Mouse (Mus musculus): Measurements from ENCODE around the gene Tulp4.

The Tulp4 gene

GRCm38 (mm10) chr17:6123776-6124175 lies 17.5 kb downstream of the Tulp4 start:
- ATAC-seq (ENCODE audit: low TSS enrichment) = peak; percentile 84

DNA sequence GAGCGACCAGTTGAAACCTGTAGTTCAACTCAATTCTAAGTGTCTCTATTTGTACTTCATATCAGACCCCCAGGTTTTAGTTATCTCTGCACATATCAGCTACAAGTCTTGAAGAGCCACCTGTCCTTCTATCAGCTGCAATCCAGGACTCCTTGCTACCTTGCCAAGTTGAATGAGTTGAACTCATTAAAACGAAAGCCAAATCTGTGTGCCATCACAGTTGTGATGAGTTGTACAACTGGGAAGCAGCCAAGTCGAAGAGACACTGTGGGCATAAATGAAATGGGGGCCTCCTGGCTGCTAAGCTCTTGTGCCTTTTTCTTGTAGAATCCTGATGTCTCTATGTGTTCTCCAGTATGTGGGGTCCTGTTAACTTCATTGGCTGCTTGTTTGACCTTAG lies 19.2 kb downstream of the Tulp4 start:
- no peak for ATAC-seq (ENCODE audit: low TSS enrichment)

DNA sequence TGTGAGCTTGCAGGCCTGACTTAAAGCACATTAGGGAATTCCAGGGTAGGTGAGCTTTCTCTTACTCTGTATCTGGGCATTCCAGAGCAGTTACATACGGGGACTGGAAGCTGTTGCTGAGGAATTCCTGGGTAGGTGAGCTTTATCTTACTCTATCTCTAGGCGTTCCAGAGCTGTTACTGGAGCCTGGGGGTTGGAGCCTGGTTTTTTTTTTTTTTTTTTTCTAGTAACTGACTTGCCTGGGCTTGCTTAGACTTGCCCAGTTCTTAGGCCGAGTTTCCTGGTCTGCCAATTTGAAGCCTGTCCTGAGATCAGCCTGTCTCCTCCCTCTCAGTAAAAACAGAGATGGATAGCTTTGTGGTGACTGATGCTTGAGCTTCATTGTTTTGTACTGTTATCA lies 21.8 kb downstream of the Tulp4 start:
- ATAC-seq (ENCODE audit: low TSS enrichment) = no peak

- 0 out of 2 replicates have a peak, but pooled peaks have one; percentile 38 for ATAC-seq (ENCODE audit: low TSS enrichment)
Measured at GRCm38 (mm10) chr17:6129361-6129760, 23.1 kb downstream of the Tulp4 start.

DNA sequence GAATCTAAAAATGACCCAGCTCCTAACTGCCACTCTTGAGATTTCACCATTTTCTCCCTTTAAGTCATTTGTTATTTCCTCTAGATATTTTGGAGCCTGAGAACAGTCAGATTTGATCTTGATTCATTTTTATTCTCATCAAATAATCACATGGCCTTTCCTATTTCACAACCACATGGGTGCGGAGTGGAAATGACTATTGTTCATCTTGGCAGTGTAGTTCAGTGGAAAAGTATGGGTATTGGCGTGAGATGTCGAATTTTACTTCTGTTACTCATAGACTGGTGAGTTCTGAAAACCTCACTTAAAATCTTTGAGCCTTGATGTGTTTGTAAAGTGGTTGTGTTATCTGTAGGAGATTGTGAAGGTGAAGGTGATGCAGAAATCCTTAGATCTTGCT lies 24.8 kb downstream of the Tulp4 start:
- no peak for ATAC-seq (ENCODE audit: low TSS enrichment)

DNA sequence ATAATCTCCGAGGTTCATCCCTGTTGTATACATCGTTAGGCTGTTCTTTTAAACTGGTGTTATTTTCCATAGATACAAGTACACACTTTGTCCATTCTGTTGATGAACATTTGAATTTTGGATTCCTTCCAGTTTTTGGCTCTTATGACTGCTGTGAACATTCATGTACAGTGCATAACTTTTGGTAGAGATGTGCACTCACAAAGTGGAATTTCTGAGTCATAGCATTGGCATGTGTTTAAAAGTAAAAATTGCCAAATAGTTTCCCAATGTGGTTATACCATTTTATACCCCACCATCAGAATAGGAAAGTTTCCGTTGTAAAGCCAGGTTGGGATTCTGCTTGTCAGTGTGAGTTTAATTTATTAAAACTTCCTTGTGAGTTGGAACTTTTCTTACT lies 34.6 kb downstream of the Tulp4 start:
- no peak for ATAC-seq (ENCODE audit: low TSS enrichment)

- no peak for ATAC-seq (ENCODE audit: low TSS enrichment)
Measured at GRCm38 (mm10) chr17:6141344-6141743, 35.1 kb downstream of the Tulp4 start.

- no peak for ATAC-seq (ENCODE audit: low TSS enrichment)
Measured at GRCm38 (mm10) chr17:6145244-6145643, 39.0 kb downstream of the Tulp4 start.

GRCm38 (mm10) chr17:6152941-6153340 lies 46.7 kb downstream of the Tulp4 start:
- ATAC-seq (ENCODE audit: low TSS enrichment) = no peak

- ATAC-seq (ENCODE audit: low TSS enrichment) = no peak
Measured at GRCm38 (mm10) chr17:6153581-6153980, 47.3 kb downstream of the Tulp4 start.

DNA sequence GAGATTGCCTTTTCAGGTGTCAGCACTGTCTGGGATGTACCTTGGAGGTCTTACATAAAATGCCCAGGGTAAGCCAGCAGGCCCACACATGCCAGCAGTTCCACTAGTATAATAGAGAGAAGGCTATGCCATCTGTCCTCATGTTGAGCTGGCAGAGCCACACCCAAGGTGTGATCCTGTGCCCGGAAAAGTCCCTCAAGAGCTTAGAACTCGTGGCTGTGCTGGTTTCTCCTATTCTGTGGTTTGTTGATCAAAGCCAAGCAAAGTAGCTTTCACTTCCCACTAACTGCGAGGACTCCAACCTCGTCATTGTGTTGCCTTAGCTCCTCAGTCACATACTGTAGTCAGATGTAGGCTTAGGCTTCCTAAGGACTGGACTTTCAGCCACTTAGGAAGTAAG lies 48.1 kb downstream of the Tulp4 start:
- no peak for ATAC-seq (ENCODE audit: low TSS enrichment)

- no peak for ATAC-seq (ENCODE audit: low TSS enrichment)
Measured at GRCm38 (mm10) chr17:6160495-6160894, 54.3 kb downstream of the Tulp4 start.

DNA sequence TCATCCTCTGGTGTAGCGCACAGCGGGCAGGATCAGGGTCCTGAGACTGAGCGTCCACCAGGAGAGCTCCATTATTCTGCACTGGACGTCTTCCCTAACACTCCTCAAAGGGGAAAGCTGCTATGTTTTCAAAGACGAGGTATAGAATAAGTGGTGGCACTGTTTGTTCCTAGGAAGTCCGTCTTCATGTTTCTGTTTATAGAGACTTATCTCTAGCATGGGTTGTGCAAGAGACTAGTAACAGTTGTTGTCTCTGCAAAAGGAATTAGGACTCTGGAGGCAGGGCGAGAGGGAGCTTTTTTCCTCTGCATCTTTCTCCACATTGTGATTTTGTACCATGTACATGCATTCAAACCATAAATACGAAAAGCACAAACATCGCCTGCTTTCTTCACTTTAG lies 55.7 kb downstream of the Tulp4 start:
- no peak for ATAC-seq (ENCODE audit: low TSS enrichment)

DNA sequence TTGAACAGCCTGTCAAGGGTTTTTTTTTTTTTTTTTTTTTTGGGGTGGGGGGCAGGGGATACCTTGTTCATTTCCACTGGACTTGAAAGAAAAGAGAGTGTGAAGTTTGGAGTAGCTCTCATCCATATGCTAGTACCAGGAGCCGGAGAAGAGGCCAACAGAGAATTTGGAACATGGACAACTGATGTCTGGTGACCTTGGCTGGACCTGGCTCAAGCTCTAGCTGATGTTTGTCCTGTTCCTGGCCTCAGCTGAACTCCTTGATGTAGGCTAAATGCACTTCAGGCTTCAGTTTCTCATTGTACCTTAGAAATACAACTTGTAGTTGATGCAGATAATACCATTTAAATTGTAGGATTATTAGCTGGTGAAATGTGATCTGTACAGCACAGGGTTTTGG lies 56.5 kb downstream of the Tulp4 start:
- ATAC-seq (ENCODE audit: low TSS enrichment) = no peak

DNA sequence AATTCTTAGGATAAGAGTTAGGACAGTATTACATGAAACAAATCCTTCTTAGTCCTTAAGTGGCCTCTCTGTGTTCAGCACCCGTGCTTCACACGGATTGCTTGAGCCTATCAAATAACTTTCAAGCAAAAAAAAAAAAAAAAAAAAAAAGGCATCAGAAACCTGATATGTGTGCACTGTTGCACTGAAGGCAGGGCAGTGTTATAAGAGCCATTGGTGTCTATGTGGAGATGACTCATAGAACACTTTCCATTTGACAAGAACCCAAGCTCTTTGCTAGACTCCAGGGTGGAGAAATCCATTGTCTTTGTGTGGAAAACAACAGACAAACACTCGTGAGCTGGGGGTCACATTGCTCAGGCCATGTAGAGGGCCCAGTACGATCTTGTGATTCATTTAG lies 58.7 kb downstream of the Tulp4 start:
- ATAC-seq (ENCODE audit: low TSS enrichment) = no peak

- ATAC-seq (ENCODE audit: low TSS enrichment) = no peak
Measured at GRCm38 (mm10) chr17:6172440-6172839, 66.2 kb downstream of the Tulp4 start.

- ATAC-seq (ENCODE audit: low TSS enrichment) = peak; percentile 89
Measured at GRCm38 (mm10) chr17:6172926-6173690, 66.9 kb downstream of the Tulp4 start.

DNA sequence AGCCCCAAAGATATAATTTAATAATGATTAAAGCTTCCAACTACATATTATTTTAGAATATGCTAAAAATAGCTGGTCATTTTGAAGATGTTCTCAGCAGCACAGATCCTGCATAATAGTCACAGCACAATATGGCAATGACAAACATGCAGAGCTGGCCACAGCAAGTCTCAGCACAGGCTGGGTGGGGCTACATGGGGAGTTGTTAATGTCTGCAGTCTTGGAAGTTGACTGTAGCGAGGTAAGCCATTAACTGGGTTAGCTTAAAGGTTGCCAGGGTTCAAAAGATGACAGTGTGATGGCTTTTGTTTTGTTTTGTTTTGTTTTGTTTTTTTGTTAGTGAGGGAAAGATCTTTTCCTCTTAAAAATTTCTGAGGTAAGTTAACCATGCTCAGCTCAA lies 68.3 kb downstream of the Tulp4 start:
- no peak for ATAC-seq (ENCODE audit: low TSS enrichment)

DNA sequence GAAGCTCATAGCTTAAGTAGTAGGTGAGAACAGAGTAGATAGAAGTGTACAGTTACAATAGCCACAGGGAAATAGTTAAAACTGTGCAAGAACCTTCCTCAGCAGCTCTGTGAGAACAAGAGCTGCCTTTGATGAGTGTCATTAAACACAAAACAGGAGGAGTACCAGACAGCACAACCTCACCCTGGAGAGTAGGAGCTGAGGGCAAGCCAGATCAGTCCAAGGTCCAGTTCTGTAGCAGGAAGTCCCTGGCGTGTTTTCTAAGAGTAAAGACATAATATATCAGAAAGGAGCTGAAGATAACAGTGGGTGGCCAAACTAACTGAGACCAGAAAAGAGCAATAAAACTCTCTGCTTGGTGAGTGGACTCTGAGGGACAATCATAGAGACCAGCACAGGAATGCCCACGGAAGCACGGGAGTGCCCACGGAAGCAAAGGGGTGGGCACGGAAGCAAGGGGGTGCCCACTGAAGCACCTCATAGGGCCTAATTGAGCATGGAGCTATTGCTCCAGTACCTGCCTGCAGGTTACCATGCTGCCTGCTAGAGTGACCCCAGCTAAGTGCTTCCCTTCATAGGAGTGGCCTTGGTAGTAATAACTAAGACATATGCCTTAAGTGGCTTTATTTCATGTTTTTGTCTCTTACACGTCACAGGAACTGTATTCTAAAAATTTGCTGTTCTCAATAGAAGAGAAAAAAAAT lies 72.5 kb downstream of the Tulp4 start:
- no peak for ATAC-seq (ENCODE audit: low TSS enrichment)

DNA sequence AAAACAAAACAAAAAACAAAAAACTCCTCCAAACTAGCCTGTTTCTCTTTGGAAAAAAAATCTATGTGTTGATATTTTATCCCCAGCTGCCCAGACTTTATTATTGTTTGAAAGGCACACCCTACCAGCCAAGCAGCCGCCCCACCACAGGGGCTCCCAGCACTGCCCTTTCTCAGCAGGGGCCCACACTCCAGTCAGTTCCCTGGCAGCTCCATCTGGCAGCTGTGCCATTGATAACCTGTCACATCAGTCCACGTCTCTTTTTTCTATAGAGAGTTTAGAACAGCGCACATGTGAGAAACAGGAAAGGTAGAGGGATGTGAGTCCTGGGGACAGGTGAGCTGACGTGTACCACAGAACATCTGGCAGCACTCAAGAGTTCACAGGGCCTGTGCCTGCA lies 73.2 kb downstream of the Tulp4 start:
- no peak for ATAC-seq (ENCODE audit: low TSS enrichment)

- ATAC-seq (ENCODE audit: low TSS enrichment) = peak; percentile 57; the same call in 1 of the 2 replicates
Measured at GRCm38 (mm10) chr17:6180421-6180820, 74.2 kb downstream of the Tulp4 start.

- ATAC-seq (ENCODE audit: low TSS enrichment) = no peak
Measured at GRCm38 (mm10) chr17:6182715-6183114, 76.5 kb downstream of the Tulp4 start.

- ATAC-seq (ENCODE audit: low TSS enrichment) = no peak
Measured at GRCm38 (mm10) chr17:6186651-6187050, 80.4 kb downstream of the Tulp4 start.

All from frontal cortex, adult (tissue).